Comparison of ENCODE assay signal across 17 mouse cellular contexts in the genomic region with DNA sequence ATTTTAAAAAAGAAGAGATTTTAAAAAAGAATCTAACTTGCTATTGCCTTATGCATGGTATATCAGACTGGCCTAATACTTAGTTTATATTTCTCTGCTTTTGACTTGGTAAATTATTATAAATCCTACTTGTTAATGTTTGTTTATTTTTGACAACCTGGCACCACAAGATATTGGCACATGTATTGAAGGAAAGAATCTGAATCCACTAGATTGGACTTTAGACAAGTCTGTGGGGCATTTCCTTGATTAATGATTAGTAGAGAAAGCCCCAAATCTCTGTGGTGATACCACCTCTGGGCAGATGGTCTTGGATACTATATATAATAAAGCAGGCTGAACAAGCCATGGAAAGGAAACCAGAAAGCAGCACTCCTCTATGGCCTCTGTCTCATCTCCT.
"Had no signal": no experiment of that assay in that cellular context is flagged by ENCODE, and none has a peak within 500 bp of the region (broad histone marks: within the 10 kb centered on the region; RNA-seq: fewer than 3 reads in every experiment).

No protein-coding gene starts in this region.

- H3K4me2 ChIP-seq: lung, embryonic 15.5 days; midbrain, embryonic 11.5 days; midbrain, embryonic 13.5 days; midbrain, embryonic 15.5 days; neural tube, embryonic 12.5 days; stomach, embryonic 15.5 days had no signal

- H3K36me3 ChIP-seq: lung, embryonic 15.5 days; midbrain, embryonic 13.5 days; midbrain, embryonic 15.5 days; neural tube, embryonic 12.5 days; stomach, embryonic 15.5 days had no signal

- DNase-seq: lung, adult 2 months; lung, postnatal 14 days; lung, postnatal 36 days; right cerebral cortex, postnatal 14 days; thymus, adult 2 months; thymus, postnatal 25 days; thymus, postnatal 4 days had no signal

- H3K9ac ChIP-seq: lung, embryonic 15.5 days; midbrain, embryonic 13.5 days; midbrain, embryonic 15.5 days; neural tube, embryonic 12.5 days; stomach, embryonic 15.5 days had no signal

- H3K27ac ChIP-seq: lung, embryonic 15.5 days; macrophage; midbrain, embryonic 13.5 days; midbrain, embryonic 15.5 days; neural tube, embryonic 12.5 days; stomach, embryonic 15.5 days; stomach, postnatal 0 days had no signal

- ATAC-seq: lung, postnatal 0 days; midbrain, embryonic 13.5 days; midbrain, embryonic 15.5 days had no signal

- H3K9me3 ChIP-seq: lung, embryonic 15.5 days; megakaryocyte, embryonic 14.5 days; midbrain, embryonic 13.5 days; midbrain, embryonic 15.5 days; neural tube, embryonic 12.5 days; stomach, embryonic 15.5 days had no signal

- H3K4me3 ChIP-seq: lung, embryonic 15.5 days; megakaryocyte, embryonic 14.5 days; midbrain, embryonic 13.5 days; midbrain, embryonic 15.5 days; neural tube, embryonic 12.5 days; stomach, embryonic 15.5 days had no signal

- H3K4me1 ChIP-seq: lung, embryonic 15.5 days; megakaryocyte, embryonic 14.5 days; midbrain, embryonic 13.5 days; midbrain, embryonic 15.5 days; neural tube, embryonic 12.5 days; stomach, embryonic 15.5 days had no signal

- H3K27me3 ChIP-seq: lung, embryonic 15.5 days; megakaryocyte, embryonic 14.5 days; midbrain, embryonic 13.5 days; midbrain, embryonic 15.5 days; neural tube, embryonic 12.5 days; stomach, embryonic 15.5 days had no signal
